Mouse (Mus musculus) natural killer cell, adult 2 months (primary cell): ENCODE data around the gene Slc13a5.

Experiments
- DNase-seq, 2 experiments: peaks; one replicate each; pipeline ENCODE4 v3.0.0; 2022; ENCODE audit warnings: low spot score in 2 of 2

Gene Slc13a5

DNA sequence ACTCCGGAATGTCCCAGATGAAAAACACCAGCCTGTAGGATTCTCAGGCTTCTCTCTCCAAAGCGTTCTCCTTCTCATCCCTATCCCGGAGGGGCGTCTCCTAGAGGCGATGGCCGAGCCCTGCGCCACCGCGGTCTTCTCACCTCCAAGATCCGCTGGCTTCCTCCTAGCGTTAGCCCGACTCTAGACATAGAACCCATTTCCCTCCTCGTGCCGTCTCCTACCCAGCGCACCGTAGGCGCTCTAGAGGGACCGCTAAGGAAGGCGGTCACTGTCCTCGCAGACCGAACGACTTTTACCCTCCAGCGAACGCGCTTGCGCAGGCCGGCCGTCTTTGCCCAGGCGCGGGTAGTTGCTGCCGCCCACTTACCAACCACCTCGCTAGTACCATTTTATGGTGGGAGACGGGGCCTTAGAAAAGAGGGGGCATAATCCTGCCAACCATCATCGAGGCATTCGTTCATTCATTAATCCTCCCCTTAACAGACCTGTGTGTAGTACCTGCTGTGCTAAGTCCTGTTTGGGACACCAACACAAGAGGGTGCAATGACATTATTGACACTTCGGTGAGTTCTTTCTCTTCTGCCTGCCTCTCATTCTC lies at the start of gene Slc13a5:
Gene Slc13a5, minus strand, starts transcription at position 263 of the 601 bp plus-strand sequence.
- DNase-seq, result no peak

DNA sequence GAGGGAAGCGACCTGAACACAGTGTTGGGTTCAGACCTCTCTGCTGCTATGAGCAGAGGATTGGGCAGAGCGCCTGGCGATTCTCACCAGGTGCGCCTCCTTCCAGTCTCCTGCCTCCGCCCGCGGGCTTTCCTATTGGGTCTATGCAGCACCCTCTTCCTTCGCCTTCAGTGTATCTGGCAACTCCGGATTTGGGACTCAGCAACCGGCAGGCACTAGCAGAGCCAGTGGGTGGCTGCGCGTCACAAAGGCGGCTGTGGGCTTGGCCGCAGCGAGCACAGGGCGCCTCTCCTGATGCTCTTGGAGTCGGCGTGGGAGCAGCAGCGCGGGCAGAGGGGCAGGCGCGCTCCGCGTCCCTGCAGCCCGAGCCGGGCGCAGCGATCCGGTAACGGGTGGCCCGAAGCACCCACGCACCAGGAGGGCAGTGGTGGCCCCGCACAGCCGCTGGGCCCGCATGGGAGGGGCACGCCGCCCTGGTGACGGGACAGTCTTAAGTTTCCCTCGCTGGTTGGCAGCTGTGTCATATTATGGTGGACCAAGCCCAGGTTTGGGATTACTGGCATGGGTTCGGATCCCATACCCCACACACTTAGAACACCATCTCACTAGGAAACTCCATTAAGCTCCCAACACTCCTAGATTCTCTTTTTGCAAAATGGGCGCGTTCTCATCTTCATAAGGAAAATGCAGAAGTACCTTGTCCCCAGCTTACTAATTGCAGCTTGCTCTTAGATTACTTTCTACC lies 47.3 kb upstream of the Slc13a5 start, which contains the start of gene Fbxo39:
Gene Fbxo39, plus strand, starts transcription at position 294 of the 745 bp plus-strand sequence.
- DNase-seq, result no peak

DNA sequence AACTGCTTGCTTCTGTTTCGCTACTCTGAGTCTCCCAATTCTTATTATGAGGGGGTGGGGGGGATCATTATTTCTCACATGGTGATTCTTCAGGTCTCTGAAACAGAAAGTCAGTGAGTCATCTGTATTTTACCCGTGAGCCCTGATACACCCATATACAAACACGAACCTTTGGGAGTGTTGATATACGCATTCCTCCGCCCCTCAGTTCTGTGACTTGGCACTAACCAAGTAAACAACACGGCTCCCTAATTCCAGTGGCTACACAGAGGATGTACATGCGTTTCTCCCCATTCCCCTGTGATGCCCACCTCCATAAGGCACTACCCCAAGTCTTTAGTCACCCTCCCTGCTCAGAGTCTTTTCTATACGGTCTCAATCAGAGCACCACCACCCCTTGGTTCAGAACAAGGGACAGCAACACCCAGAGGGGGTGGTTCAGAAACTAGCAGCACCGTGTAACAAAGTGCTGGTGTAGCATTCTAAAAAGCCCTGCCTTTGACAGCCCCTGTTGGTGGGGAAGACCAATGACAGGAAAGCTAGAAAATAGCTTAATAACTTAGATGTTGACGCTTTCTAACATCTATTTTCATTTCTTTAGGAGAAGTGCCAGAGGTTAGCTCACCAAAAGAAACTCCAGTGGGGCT lies 44.5 kb upstream of the Slc13a5 start:
- no peak for DNase-seq

DNA sequence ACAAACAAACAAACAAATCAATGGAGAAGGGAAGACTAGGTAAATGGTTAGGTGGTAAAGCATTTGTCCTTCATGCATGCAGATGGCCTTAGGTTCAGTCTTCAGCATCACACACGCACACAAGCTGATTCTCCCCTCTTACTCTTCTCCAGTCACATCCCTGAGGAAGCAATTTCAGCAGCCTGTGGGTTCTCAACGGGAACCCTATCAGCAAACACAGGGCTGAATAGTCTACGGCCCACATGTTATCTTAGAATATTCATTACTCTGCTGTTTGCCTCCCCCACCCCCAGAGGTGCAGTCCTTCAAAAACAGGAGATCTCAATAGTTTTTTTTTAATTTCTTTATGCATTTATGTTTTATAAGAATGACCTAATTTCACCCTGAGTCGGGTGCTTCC lies 43.5 kb upstream of the Slc13a5 start:
- DNase-seq, result no peak

DNA sequence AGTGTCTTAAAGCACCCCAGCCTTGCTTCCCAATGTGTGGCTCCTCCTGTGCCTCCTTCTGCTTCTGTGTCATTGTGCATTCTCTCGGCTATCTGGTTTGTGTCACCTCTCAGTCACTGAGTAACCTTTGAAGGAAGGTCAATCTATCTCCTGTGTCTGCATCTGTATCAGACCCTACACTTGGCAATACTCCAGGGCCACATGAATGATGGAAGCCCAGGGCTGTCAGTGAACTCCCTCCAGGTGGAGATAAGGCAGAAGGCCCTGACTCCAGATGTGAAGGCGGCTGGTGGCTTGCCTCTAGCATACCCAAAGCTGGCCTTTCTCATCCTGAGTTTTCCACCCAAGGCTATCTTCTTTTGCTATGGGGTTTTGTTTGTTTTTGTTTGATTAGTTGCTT lies 42.0 kb upstream of the Slc13a5 start:
- DNase-seq, result no peak

DNA sequence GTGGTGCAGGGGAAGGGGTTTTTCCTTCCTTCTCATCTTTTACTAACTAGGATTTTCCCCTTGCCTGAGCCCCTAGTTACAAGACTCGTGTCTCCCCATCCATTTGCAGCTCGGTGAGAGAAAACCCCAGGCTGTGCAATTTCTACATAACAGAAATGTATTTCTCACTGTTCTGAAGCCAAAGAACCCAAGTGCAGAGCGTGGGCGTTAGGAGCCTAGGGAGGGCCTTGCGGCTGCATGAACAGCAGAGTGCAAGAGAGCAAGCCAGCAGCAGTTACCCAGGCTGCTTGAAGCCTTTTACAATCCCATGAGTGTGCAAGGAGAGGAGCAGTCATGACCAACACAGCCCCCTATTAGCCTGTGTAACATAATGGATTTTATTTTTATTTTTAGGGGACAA lies 40.4 kb upstream of the Slc13a5 start:
- DNase-seq, result no peak

DNA sequence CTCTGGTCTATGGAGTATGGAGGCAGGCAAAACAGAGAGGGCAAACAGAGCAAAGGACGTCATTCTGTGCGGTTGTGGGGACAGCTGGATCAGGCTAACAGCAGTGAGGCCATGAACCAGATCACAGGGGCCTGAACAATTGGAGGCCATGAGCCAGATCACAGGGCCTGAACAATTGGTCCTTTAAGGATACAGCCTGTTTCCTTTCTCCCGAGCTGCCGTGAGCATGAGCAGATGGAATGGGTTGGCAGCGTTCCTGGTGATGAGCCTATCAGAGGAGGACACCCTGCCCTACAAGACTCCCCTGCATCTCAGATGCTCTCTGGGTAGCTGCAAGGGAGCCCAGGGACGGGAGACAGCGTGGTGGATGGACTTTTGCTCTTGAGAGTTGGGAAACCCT lies 35.2 kb upstream of the Slc13a5 start:
- no peak for DNase-seq

DNA sequence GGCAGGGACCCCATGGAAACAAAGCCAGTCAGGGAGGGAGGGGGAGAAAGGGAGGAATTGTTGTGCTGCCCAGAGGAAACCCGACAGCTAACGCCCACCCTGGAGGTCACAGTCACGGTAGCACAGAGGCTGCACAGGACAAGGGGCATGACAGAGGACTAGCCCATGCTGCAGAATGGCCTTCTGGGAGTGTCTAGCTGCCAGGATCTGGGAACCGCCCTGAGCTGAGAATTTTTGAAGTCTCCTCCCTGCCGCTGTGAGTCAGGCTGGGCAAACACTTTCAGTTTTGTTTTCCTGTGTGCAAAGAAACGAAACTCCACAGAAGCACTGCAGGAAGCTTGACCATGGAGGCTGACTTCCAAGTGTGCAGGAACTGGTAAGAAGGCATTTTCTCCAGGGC lies 34.3 kb upstream of the Slc13a5 start, which contains the start of gene Xaf1:
Gene Xaf1, plus strand, starts transcription at position 296 of the 400 bp plus-strand sequence.
- DNase-seq, result peak; percentile 52 to 60

DNA sequence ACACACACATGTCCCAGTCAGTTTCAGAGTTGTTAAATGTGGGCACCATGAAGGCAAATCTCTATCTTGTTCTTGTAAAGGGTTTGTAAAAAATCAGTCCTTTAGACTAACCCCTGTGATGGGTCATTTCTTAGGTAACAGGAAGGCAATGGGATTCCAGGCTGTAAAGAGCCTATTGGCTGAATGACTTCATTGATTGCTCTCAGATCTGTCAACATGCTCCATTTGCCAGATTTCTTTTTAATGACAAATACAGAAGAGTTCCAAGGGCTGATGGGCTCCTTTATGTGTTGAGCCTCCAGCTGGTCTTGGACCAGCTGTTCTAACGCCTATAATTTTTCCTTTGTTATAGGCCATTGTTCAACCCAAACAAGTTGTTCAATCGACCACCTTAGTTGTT lies 26.1 kb upstream of the Slc13a5 start:
- DNase-seq, result no peak

DNA sequence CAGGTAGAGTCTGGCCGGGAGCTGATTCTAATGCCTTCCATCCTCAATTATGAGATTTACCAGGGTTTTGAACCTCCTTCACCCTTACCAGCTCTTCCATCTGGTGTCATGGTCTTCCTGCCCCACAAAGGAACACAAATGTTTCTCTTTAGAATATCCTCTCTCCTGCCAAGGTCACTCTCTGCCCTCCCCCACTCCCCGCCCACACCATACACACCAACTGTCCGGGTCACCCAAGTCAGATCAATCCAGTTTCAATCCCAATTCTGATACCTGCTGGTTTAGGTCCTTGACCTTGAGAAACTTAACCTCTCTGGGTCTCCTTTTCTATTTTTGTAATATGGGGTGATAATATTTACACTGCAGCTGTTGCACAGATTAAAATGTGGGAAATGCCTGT lies 20.5 kb upstream of the Slc13a5 start:
- no peak for DNase-seq

DNA sequence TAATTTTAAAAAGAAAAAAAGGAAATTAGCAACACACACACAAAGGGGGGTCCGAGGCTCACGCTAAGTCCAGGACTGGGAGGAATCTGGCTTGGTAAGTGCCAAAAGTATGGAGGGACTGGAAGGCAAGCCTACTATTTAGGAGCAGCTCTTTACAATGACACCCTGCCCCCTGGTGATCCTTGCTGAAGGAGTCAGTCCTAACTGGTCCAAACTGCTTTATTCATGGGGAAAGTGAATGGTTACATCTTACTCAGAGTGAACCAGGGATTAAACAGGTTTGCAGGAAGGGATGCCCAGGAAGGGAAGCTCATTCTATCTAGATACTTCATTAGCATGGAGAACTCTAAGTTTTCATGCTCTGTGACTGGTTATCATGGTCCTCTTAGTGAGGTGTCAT lies 20.1 kb upstream of the Slc13a5 start:
- no peak for DNase-seq

DNA sequence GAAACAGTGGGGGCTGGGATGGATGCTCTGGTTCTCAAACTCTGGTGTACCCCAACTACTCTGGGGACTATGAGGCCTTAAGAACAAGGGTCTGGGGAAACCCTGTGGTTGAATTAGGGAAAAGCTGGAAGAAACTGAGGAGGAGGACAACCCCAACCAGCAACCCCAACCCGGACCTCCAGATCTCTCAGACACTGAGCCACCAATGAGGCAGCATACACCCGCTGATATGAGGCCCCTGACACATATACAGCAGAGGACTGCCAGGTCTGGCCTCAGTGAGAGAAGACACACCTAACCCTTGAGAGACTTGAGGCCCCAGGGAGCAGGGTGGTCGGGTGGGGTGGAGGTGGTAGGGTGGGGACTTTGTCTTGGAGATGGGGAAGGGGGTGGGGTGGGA lies 19.6 kb upstream of the Slc13a5 start:
- no peak for DNase-seq

DNA sequence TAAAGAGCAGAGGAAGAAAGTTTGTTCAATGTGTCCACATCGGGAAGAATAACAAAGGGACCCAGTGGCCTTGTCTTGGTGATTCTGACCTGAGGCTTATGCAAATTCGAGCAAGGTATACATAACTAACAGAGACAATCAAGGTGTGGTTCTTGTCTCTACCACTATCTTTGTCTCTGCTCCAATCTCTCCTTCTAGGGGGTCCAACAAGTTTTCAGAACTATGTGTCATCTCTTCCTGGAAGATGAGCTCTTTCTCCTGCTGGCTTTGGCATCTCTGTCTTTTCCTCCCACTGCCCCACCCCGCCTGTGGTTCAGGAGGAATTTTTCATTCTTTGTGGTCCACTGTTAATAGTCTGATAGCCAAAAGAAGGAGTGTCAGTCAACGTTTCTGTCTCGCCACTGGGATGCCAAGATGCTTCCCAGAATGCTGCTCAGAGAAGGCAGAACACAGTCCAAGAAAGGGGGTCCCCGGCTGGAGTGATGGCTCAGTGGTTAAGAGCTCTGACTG lies 19.0 kb upstream of the Slc13a5 start:
- DNase-seq, result no peak

DNA sequence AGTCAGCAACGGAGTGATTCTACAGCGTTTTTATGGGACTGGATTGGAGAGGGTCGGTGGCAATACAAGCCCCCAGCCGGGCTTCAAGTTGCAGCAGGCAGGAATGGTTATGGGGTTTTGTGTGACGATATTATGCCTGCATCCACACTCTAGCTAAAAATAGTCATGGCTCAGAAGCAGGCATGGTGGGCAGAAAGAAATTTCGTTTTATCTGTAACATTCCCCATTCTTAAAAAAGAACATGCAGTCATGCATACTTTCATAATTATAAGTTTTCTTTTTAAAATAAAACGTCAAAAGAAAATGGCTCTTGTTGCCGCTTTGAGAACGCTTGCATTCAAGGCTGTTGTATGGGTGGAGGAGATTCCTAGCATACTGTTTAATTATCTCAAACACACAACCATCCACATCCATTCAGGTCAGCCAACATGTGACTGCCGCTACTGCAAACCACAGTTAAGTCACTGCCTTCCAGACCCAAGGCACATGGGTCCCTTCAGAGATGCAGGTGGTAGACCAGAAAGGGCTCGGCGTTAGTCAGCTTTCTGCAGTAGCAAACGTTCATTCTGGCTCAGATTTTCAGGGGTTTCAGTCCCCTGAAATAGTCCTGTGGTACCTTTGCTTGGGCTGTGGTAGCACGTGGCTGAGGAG lies 17.6 kb upstream of the Slc13a5 start:
- DNase-seq, result no peak

DNA sequence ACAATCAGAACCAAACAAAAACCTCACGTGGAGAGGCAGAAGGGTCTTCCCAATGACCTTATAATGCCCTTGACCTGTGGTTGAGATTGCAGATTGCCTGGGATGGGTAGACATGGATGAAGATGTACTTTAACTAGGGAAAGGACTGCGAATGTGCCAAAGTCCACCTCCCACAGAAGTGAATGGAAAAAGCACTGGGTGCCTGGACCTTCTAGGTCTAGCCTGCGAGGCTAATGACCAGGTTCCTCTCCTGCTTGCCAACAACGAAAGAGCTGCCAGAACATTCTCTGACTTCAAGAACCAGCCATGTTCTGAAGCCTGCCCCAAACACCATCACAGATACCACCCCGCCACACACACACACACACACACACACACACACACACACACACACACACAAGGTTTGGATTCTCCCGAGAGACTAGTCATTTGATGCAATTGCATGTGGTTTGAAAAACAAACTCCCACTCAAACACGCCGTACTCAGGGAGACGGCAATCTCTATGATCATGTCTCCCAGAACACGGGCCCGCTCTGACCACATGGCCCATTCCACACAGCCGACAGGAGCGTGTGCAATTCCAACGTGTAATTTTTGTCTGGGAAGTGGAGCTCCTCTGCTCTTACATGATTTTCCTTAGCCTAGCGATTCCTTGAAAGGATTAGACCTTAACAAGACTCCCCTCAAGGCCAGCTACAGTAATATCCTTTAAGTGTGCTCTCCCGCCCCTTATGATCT lies 16.6 kb upstream of the Slc13a5 start:
- no peak for DNase-seq

DNA sequence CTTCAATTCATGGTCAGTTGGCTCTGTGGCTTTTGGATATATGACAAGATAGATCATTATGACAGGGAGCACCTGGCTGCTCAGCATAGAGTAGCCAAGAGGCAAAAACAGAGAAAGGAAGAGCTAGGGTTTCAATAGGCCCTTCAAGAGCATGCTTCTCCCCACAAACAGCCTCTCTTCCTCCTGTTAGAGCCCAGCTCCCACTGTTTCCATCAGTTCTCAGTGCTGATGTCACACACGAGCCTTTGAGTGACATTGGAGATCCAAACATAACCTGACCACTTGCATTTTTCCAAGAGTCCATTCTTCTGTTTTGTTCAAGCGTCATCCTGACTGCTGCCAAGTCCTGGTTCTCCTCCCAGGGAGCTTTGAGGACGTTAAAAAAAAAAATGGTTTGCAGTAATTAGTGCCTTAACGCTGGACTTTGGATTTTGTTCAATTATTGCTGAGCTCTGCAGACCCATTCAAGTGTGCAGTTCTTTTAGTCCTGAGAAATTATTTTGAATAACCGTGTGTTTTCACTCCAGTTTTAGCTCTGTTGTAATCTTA lies 14.9 kb upstream of the Slc13a5 start:
- no peak for DNase-seq

DNA sequence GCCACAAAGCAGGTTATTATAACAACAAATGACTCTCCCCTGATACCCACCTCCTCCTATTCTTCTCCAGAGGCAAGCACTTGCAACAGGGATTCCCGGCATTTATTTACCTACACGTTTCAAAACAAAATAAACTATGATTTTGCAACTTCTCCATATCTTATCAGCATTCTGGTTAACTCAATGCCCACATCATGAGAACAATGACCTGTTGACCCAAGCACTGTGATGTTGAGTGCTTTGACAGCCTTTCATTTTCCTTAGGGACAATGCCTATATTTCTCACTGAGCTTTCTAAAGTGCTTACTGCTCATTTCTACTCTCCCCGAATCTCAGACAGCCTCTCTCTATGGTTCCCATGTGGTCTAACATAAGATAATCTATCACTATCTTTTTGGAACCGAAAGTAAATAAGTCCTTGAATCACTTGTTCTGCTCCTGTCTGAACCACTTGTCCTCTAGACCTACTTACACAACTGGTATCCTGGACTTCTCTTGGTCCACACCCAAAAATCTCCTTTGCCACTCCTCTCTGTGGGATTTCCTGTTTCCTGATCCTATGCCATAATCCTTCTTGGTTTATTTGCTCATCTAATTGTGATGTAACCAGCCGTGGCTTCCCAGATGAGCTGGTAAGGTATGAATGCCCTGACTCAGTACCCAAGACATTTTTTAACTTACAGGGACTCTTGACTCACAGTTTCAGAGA lies 14.3 kb upstream of the Slc13a5 start:
- no peak for DNase-seq

DNA sequence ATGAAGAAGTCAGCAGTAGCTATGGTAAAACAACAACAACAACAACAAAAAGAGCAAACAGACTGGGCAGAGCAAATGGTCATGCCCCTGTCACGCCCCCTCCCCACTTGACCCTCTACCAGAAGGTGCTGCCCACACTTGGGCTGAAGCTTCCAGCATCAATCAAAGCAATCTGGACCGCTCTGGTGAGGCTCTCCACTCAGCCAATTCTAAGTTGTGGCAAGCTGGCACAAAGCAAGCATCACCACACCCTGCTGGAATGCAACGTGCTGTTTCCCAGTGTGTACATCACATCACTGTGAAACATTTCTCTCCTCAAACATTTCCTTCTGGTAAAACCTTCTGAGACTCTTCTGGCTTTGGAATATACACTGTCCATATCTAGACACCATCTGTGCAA lies 6.3 kb upstream of the Slc13a5 start:
- DNase-seq, result no peak

DNA sequence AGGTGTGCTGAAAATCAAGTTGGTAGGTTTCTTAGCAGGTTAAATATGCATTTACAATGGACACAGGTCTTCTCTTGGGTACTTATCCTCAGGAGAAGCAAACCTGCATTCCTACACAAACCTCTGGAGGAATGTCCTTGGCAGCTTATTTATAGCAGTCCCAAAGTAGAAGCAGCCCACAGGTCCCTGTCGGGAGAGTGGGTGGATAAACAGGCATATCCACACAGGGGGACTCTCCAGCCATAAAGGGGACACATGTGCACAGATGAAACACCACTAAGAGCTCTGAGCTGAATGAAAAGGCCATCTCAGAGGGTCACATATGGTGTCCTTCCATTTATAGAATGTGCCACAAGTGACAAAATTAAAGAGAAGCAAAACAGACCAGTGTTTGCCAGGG lies 4.7 kb upstream of the Slc13a5 start:
- DNase-seq, result no peak

DNA sequence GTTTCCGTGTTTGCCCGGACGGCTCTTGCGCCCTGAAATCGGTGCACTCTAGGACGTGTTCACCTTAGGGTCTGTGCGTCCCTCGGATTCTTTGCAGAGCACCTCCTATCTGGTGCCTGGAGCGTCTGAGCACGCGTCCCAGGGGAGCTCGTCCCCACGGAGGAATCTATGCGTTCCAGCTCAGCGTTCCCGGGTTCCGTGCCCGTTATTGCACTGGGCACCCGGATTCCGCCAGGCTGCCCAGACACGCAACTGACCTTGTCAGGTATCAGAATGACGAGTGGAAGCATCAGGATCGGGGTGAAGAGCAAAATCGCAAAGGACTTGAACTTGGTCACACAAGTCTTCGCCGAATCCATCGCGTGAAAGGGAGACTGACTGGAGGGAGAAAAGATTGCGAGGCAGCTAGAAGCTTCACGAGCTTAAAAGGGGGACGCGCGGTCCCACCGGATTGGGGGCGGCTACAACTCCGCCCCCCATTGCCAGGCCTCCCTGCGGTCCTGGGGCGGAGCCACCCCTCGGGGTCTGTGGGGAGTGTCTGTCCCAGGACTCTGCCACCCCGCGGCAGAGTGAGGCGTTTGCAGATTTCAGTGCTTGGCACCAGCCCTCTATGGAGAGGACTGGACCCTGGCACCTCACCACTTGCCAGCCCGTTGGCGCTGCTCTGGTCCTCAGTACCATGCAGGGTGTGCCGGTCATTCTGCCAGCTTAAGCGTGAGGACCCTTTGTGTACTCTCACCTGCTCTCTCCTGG lies 639 bp downstream of the Slc13a5 start:
- peak in 1 of 2 experiments; percentile 8 for DNase-seq
